Comparison of ENCODE assay signal across 10 mouse cellular contexts in the genomic region with DNA sequence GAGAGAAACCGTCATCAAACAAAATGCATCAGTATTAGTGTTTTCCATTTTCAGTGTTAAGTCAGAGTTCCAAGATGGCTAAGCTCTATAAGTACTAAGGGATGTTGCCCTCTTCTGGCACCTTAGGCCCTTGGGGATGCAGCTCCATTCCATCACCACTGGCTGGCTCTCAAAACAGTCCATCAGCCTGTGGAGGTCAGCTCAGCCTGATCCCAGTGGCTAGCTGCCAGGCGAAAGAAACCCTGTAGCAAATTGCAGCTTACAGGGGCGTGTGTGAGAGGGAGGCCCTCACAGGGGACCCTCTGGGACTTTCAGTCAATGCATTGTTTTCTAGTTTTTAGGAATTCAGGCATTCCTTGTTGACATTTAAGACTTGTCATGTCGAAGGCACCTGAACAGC. TPM values are rescaled to one million over a fixed set of nuclear protein-coding genes. Genes with fewer than 3 reads are reported as not detected.
DNase-seq lines count a peak whose midpoint lies in the region; ATAC-seq lines count a peak whose summit lies in the region.
"Had no signal": no experiment of that assay in that cellular context is flagged by ENCODE, and none has a peak within 500 bp of the region (broad histone marks: within the 10 kb centered on the region; RNA-seq: fewer than 3 reads in every experiment).

No protein-coding gene starts in this region.

- ATAC-seq in hindbrain, embryonic 14.5 days (ENCODE audit: low FRiP score), result no peak
- ATAC-seq in hindbrain, embryonic 13.5 days (ENCODE audit: low FRiP score), result no peak
- ATAC-seq in neural tube, embryonic 15.5 days (ENCODE audit: low FRiP score), result no peak

- H3K27me3 ChIP-seq in hindbrain, embryonic 14.5 days (ENCODE audit: control insufficient read depth, insufficient read depth, low read length), result no peaks in the 10 kb centered on the region
- H3K27me3 ChIP-seq in hindbrain, embryonic 13.5 days, result no peaks in the 10 kb centered on the region
- H3K27me3 ChIP-seq in neural tube, embryonic 15.5 days (replicated peaks), result no peaks in the 10 kb centered on the region

- H3K9me3 ChIP-seq in hindbrain, embryonic 14.5 days (ENCODE audit: control insufficient read depth, low read length), result no peaks in the 10 kb centered on the region
- no peaks in the 10 kb centered on the region for H3K9me3 ChIP-seq in hindbrain, embryonic 13.5 days
- no peaks in the 10 kb centered on the region for H3K9me3 ChIP-seq in neural tube, embryonic 15.5 days (replicated peaks)

- H3K27ac ChIP-seq in hindbrain, embryonic 14.5 days, result no peak overlapping the region
- H3K27ac ChIP-seq in hindbrain, embryonic 13.5 days, result no peak overlapping the region
- no peak overlapping the region for H3K27ac ChIP-seq in neural tube, embryonic 15.5 days (replicated peaks)

- peak; percentile 57 for DNase-seq in hindbrain, embryonic 14.5 days (ENCODE audit: low spot score)
- DNase-seq in adrenal gland, adult 8-10 months, result peak; percentile 21
- DNase-seq in heart, adult 8-10 months (ENCODE audit: low spot score), result peak; percentile 26
- DNase-seq in kidney, postnatal 36 days, result peak; percentile 37 to 54
- no peak for DNase-seq in frontal cortex, adult 2 months (ENCODE audit: extremely low spot score in 1 of 2, low spot score in 1 of 2)
- DNase-seq in yolk sac, embryonic 10.5 days (ENCODE audit: low spot score), result no peak
- DNase-seq: thymus, postnatal 14 days had no signal

- H3K4me1 ChIP-seq in hindbrain, embryonic 14.5 days (replicated peaks; ENCODE audit: control insufficient read depth, insufficient read depth, low read length), result no peaks in the 10 kb centered on the region
- H3K4me1 ChIP-seq in hindbrain, embryonic 13.5 days (replicated peaks), result 0 out of 2 replicates have a peak, but pooled peaks cover 4% of the 10 kb centered on the region
- H3K4me1 ChIP-seq in neural tube, embryonic 15.5 days, result no peaks in the 10 kb centered on the region

- H3K4me2 ChIP-seq in hindbrain, embryonic 14.5 days (replicated peaks), result no peak overlapping the region
- no peak overlapping the region for H3K4me2 ChIP-seq in hindbrain, embryonic 13.5 days
- no peak overlapping the region for H3K4me2 ChIP-seq in neural tube, embryonic 15.5 days

- H3K4me3 ChIP-seq in hindbrain, embryonic 14.5 days (replicated peaks; ENCODE audit: low read length), result no peak overlapping the region
- no peak overlapping the region for H3K4me3 ChIP-seq in hindbrain, embryonic 13.5 days
- no peak overlapping the region for H3K4me3 ChIP-seq in neural tube, embryonic 15.5 days (replicated peaks)

- no peaks in the 10 kb centered on the region for H3K36me3 ChIP-seq in hindbrain, embryonic 14.5 days (replicated peaks; ENCODE audit: control insufficient read depth, insufficient read depth)
- H3K36me3 ChIP-seq in hindbrain, embryonic 13.5 days, result no peaks in the 10 kb centered on the region; the same call in 1 of the 2 replicates
- no peaks in the 10 kb centered on the region for H3K36me3 ChIP-seq in neural tube, embryonic 15.5 days
- H3K36me3 ChIP-seq: G1E had no signal

- no peak overlapping the region for H3K9ac ChIP-seq in hindbrain, embryonic 14.5 days
- no peak overlapping the region for H3K9ac ChIP-seq in hindbrain, embryonic 13.5 days
- no peak overlapping the region for H3K9ac ChIP-seq in neural tube, embryonic 15.5 days (replicated peaks)

- 52% methylated on average over 4 of the region's 4 CpGs for WGBS in hindbrain, embryonic 14.5 days
- 41% methylated on average over 4 of the region's 4 CpGs for WGBS in hindbrain, embryonic 13.5 days
- 61% methylated on average over 4 of the region's 4 CpGs for WGBS in neural tube, embryonic 15.5 days

RNA-seq across cellular contexts. Expression of a gene that starts 40.8 kb away (rescaled TPM):
- 20.2 and 28.3 TPM in 2 replicates for polyA plus RNA-seq in hindbrain, embryonic 14.5 days (2014; fragmentation: Nextera tagmentation; extraction: Ambion mirVana)
- polyA plus RNA-seq in hindbrain, embryonic 13.5 days (2015; fragmentation: Nextera tagmentation; extraction: Ambion mirVana), result 11.7 and 13.2 TPM in 2 replicates
- total RNA-seq in adrenal gland, adult 8-10 months (2022), result 10 to 100 TPM; 26.3 to 56.6 (median 36.9) TPM
- total RNA-seq in heart, adult 8-10 months (2022), result 10 to 100 TPM in 3 of 4 experiments, 1 to 10 TPM in 1; 9.3 to 12.2 (median 10.8) TPM
- polyA plus RNA-seq in frontal cortex, adult 2 months (2012; rRNA removed), result 24.4 and 27.9 TPM in 2 replicates
- 22.5 and 29.1 TPM in 2 replicates for polyA plus RNA-seq in neural tube, embryonic 15.5 days (2015; fragmentation: Nextera tagmentation; extraction: Ambion mirVana)
- polyA plus RNA-seq: G1E had no signal

Comparison
In these comparisons a context has a peak if more than half of its experiments do, and no peak if none do; other contexts are left out.
1. DNase-seq: peak in hindbrain, embryonic 14.5 days (single experiment), adrenal gland, adult 8-10 months (single experiment), heart, adult 8-10 months (single experiment) and kidney, postnatal 36 days (2 of 2); none in frontal cortex, adult 2 months (0 of 2) and yolk sac, embryonic 10.5 days (single experiment).